In genomic region chr3:90491350-90491749, GRCm38 (mm10) we compare ENCODE assay signal across 8 mouse cellular contexts. TPM values are rescaled to one million over a fixed set of nuclear protein-coding genes. Genes with fewer than 3 reads are reported as not detected.
DNase-seq lines count a peak whose midpoint lies in the region; ATAC-seq and TF ChIP-seq lines count a peak whose summit lies in the region.
"Had no signal": no experiment of that assay in that cellular context is flagged by ENCODE, and none has a peak within 500 bp of the region (broad histone marks: within the 10 kb centered on the region; RNA-seq: fewer than 3 reads in every experiment).

No protein-coding gene starts in this region.

- peaks cover 12% of the 10 kb centered on the region for H3K36me3 ChIP-seq in hindbrain, embryonic 11.5 days (ENCODE audit: control insufficient read depth, insufficient read depth, low read length)
- H3K36me3 ChIP-seq in hindbrain, embryonic 14.5 days (replicated peaks; ENCODE audit: control insufficient read depth, insufficient read depth), result peaks cover 44% of the 10 kb centered on the region
- H3K36me3 ChIP-seq in ES-E14 (ENCODE audit: control insufficient read depth, insufficient read depth, low read length, poor library complexity, severe bottlenecking), result peaks cover 12% of the 10 kb centered on the region
- peaks cover 31% of the 10 kb centered on the region for H3K36me3 ChIP-seq in intestine, postnatal 0 days (ENCODE audit: control insufficient read depth, insufficient read depth)
- H3K36me3 ChIP-seq in megakaryocyte, embryonic 14.5 days (replicated peaks; ENCODE audit: low read length), result peaks cover 61% of the 10 kb centered on the region

- no peak overlapping the region for H3K27ac ChIP-seq in hindbrain, embryonic 11.5 days (ENCODE audit: low read depth, low read length)
- no peak overlapping the region for H3K27ac ChIP-seq in hindbrain, embryonic 14.5 days
- H3K27ac ChIP-seq in ES-E14 (ENCODE audit: insufficient read depth, low read depth, low read length, poor library complexity, severe bottlenecking), result no peak overlapping the region
- H3K27ac ChIP-seq in intestine, postnatal 0 days (ENCODE audit: low read depth, low read length), result no peak overlapping the region

- no peak overlapping the region for H3K9ac ChIP-seq in hindbrain, embryonic 11.5 days (ENCODE audit: low read depth, low read length)
- H3K9ac ChIP-seq in hindbrain, embryonic 14.5 days, result no peak overlapping the region
- no peak overlapping the region for H3K9ac ChIP-seq in ES-E14 (ENCODE audit: insufficient read depth, low read depth, low read length, poor library complexity, severe bottlenecking)
- no peak overlapping the region for H3K9ac ChIP-seq in intestine, postnatal 0 days (ENCODE audit: low read depth, low read length)

- 0 out of 2 replicates have a peak, but pooled peaks cover 3% of the 10 kb centered on the region for H3K4me1 ChIP-seq in hindbrain, embryonic 11.5 days (replicated peaks; ENCODE audit: control insufficient read depth, insufficient read depth, low read length)
- H3K4me1 ChIP-seq in hindbrain, embryonic 14.5 days (replicated peaks; ENCODE audit: control insufficient read depth, insufficient read depth, low read length), result peaks cover 8% of the 10 kb centered on the region
- H3K4me1 ChIP-seq in ES-E14 (ENCODE audit: control insufficient read depth in 2 of 2, insufficient read depth in 2 of 2, low read length in 2 of 2, poor library complexity in 1 of 2), result no peaks in the 10 kb centered on the region
- no peaks in the 10 kb centered on the region for H3K4me1 ChIP-seq in intestine, postnatal 0 days (replicated peaks; ENCODE audit: control insufficient read depth, insufficient read depth, low read length)
- H3K4me1 ChIP-seq in megakaryocyte, embryonic 14.5 days, result peaks cover 20% of the 10 kb centered on the region

- H3K27me3 ChIP-seq in hindbrain, embryonic 11.5 days (ENCODE audit: control insufficient read depth, insufficient read depth, low read length), result no peaks in the 10 kb centered on the region
- no peaks in the 10 kb centered on the region for H3K27me3 ChIP-seq in hindbrain, embryonic 14.5 days (ENCODE audit: control insufficient read depth, insufficient read depth, low read length)
- no peaks in the 10 kb centered on the region for H3K27me3 ChIP-seq in intestine, postnatal 0 days (replicated peaks; ENCODE audit: control insufficient read depth, insufficient read depth, low read length)
- H3K27me3 ChIP-seq in megakaryocyte, embryonic 14.5 days (replicated peaks), result no peaks in the 10 kb centered on the region
- H3K27me3 ChIP-seq: neural tube, embryonic 13.5 days had no signal

- WGBS in hindbrain, embryonic 11.5 days, result 46% methylated on average over 2 of the region's 2 CpGs
- 33% methylated on average over 2 of the region's 2 CpGs for WGBS in hindbrain, embryonic 14.5 days
- 41% methylated on average over 2 of the region's 2 CpGs for WGBS in intestine, postnatal 0 days

- in situ Hi-C loops in ES-E14 (cut with MboI; ENCODE audit: low sequenced_read_pairs in 2 of 2, unreplicated experiment in 2 of 2), result no loop called here

- no peak overlapping the region for H3K4me2 ChIP-seq in hindbrain, embryonic 11.5 days (replicated peaks; ENCODE audit: low read depth, low read length)
- H3K4me2 ChIP-seq in hindbrain, embryonic 14.5 days (replicated peaks), result no peak overlapping the region
- peak overlapping the region; percentile 71; the same call in 1 of the 2 replicates for H3K4me2 ChIP-seq in intestine, postnatal 0 days (replicated peaks; ENCODE audit: low read depth)

- peak; percentile 23 for DNase-seq in hindbrain, embryonic 11.5 days (ENCODE audit: low spot score)
- no peak for DNase-seq in hindbrain, embryonic 14.5 days (ENCODE audit: low spot score)
- peak; percentile 56 to 68 for DNase-seq in B cell, adult 2 months
- DNase-seq in ES-E14 (ENCODE audit: low read depth, low spot score), result no peak
- no peak for DNase-seq in urinary bladder, postnatal 10 days (ENCODE audit: low spot score)

- TF ChIP-seq CTCF in intestine, postnatal 0 days (IDR thresholded peaks at IDR 0.05; ENCODE audit: low read depth), result peak; percentile 59

- ATAC-seq in hindbrain, embryonic 11.5 days (ENCODE audit: low FRiP score), result no peak
- ATAC-seq in hindbrain, embryonic 14.5 days (ENCODE audit: low FRiP score), result no peak
- peak; percentile 34 for ATAC-seq in intestine, postnatal 0 days

- H3K4me3 ChIP-seq in hindbrain, embryonic 11.5 days (ENCODE audit: low read depth, low read length), result no peak overlapping the region
- H3K4me3 ChIP-seq in hindbrain, embryonic 14.5 days (replicated peaks; ENCODE audit: low read length), result no peak overlapping the region
- no peak overlapping the region for H3K4me3 ChIP-seq in ES-E14 (ENCODE audit: insufficient read depth in 1 of 2, low read depth in 1 of 2, low read length in 2 of 2, poor library complexity in 1 of 2, severe bottlenecking in 1 of 2)
- H3K4me3 ChIP-seq in intestine, postnatal 0 days (ENCODE audit: low read depth, low read length), result no peak overlapping the region
- peak overlapping the region; percentile 67 for H3K4me3 ChIP-seq in megakaryocyte, embryonic 14.5 days (replicated peaks)

- no peaks in the 10 kb centered on the region for H3K9me3 ChIP-seq in hindbrain, embryonic 11.5 days (ENCODE audit: control insufficient read depth, low read length)
- H3K9me3 ChIP-seq in hindbrain, embryonic 14.5 days (ENCODE audit: control insufficient read depth, low read length), result no peaks in the 10 kb centered on the region
- no peaks in the 10 kb centered on the region for H3K9me3 ChIP-seq in ES-E14 (ENCODE audit: control insufficient read depth, insufficient read depth, low read depth, low read length)
- H3K9me3 ChIP-seq in intestine, postnatal 0 days (ENCODE audit: control insufficient read depth), result no peaks in the 10 kb centered on the region
- H3K9me3 ChIP-seq in megakaryocyte, embryonic 14.5 days, result no peaks in the 10 kb centered on the region
- H3K9me3 ChIP-seq: neural tube, embryonic 13.5 days had no signal

TF ChIP-seq in ES-E14, 5 proteins besides CTCF, POLR2A, EP300 and RAD21:
- TF ChIP-seq HCFC1 (IDR thresholded peaks at IDR 0.05; ENCODE audit: borderline replicate concordance, insufficient read depth, low read length) (no peak), ZC3H11A (IDR thresholded peaks at IDR 0.05; ENCODE audit: borderline replicate concordance, low read depth, low read length) (no peak), ZNF384 (IDR thresholded peaks at IDR 0.05; ENCODE audit: low read depth, low read length) (peak; percentile 70; the same call in 1 of the 2 replicates)

RNA-seq across cellular contexts. Expression of gene Snapin, which starts 0.5 kb away (rescaled TPM):
- 72.3 and 77.9 TPM in 2 replicates for polyA plus RNA-seq in hindbrain, embryonic 11.5 days (2014; fragmentation: Nextera tagmentation; extraction: Ambion mirVana)
- 86.8 and 94.0 TPM in 2 replicates for polyA plus RNA-seq in hindbrain, embryonic 14.5 days (2014; fragmentation: Nextera tagmentation; extraction: Ambion mirVana)
- total RNA-seq in ES-E14 (2012; rRNA removed), result 24.7 and 33.6 TPM in 2 replicates
- polyA plus RNA-seq in intestine, postnatal 0 days (2015; fragmentation: Nextera tagmentation; extraction: Ambion mirVana), result 53.1 and 53.9 TPM in 2 replicates
- polyA plus RNA-seq in megakaryocyte, embryonic 14.5 days (2012; ENCODE audit: insufficient read depth, low replicate concordance), result 3.0 and 5.3 TPM in 2 replicates

RNA-seq across cellular contexts. Expression of gene Ilf2, which starts 15.4 kb away (rescaled TPM):
- polyA plus RNA-seq in hindbrain, embryonic 11.5 days (2014; fragmentation: Nextera tagmentation; extraction: Ambion mirVana), result 364 and 368 TPM in 2 replicates
- 228 and 235 TPM in 2 replicates for polyA plus RNA-seq in hindbrain, embryonic 14.5 days (2014; fragmentation: Nextera tagmentation; extraction: Ambion mirVana)
- total RNA-seq in ES-E14 (2012; rRNA removed), result 153 and 165 TPM in 2 replicates
- polyA plus RNA-seq in intestine, postnatal 0 days (2015; fragmentation: Nextera tagmentation; extraction: Ambion mirVana), result 38.3 and 40.7 TPM in 2 replicates
- 10.5 TPM in 1 of 2 replicates, not detected in the other for polyA plus RNA-seq in megakaryocyte, embryonic 14.5 days (2012; ENCODE audit: insufficient read depth, low replicate concordance)

RNA-seq across cellular contexts. Expression of gene Chtop, which starts 17.9 kb away (rescaled TPM):
- 138 and 143 TPM in 2 replicates for polyA plus RNA-seq in hindbrain, embryonic 11.5 days (2014; fragmentation: Nextera tagmentation; extraction: Ambion mirVana)
- polyA plus RNA-seq in hindbrain, embryonic 14.5 days (2014; fragmentation: Nextera tagmentation; extraction: Ambion mirVana), result 122 and 126 TPM in 2 replicates
- total RNA-seq in ES-E14 (2012; rRNA removed), result 84.0 and 110 TPM in 2 replicates
- 61.3 and 63.7 TPM in 2 replicates for polyA plus RNA-seq in intestine, postnatal 0 days (2015; fragmentation: Nextera tagmentation; extraction: Ambion mirVana)
- polyA plus RNA-seq in megakaryocyte, embryonic 14.5 days (2012; ENCODE audit: insufficient read depth, low replicate concordance), result 33.3 and 68.8 TPM in 2 replicates

RNA-seq across cellular contexts. Expression of gene S100a1, which starts 22.8 kb away (rescaled TPM):
- polyA plus RNA-seq in hindbrain, embryonic 11.5 days (2014; fragmentation: Nextera tagmentation; extraction: Ambion mirVana), result 8.4 and 9.8 TPM in 2 replicates
- 19.8 TPM in 2 replicates for polyA plus RNA-seq in hindbrain, embryonic 14.5 days (2014; fragmentation: Nextera tagmentation; extraction: Ambion mirVana)
- total RNA-seq in ES-E14 (2012; rRNA removed), result 1.7 and 2.3 TPM in 2 replicates
- polyA plus RNA-seq in intestine, postnatal 0 days (2015; fragmentation: Nextera tagmentation; extraction: Ambion mirVana), result 1,091 and 1,109 TPM in 2 replicates
- polyA plus RNA-seq in megakaryocyte, embryonic 14.5 days (2012; ENCODE audit: insufficient read depth, low replicate concordance), result 9.9 and 105 TPM in 2 replicates

RNA-seq across cellular contexts. Expression of gene S100a13, which starts 22.9 kb away (rescaled TPM):
- 10.9 and 15.0 TPM in 2 replicates for polyA plus RNA-seq in hindbrain, embryonic 11.5 days (2014; fragmentation: Nextera tagmentation; extraction: Ambion mirVana)
- polyA plus RNA-seq in hindbrain, embryonic 14.5 days (2014; fragmentation: Nextera tagmentation; extraction: Ambion mirVana), result 11.9 TPM in 2 replicates
- 5.3 and 8.2 TPM in 2 replicates for total RNA-seq in ES-E14 (2012; rRNA removed)
- 70.3 and 78.7 TPM in 2 replicates for polyA plus RNA-seq in intestine, postnatal 0 days (2015; fragmentation: Nextera tagmentation; extraction: Ambion mirVana)
- polyA plus RNA-seq in megakaryocyte, embryonic 14.5 days (2012; ENCODE audit: insufficient read depth, low replicate concordance), result 3.7 and 30.3 TPM in 2 replicates

Comparison
In these comparisons a context has a peak if more than half of its experiments do, and no peak if none do; other contexts are left out.
1. DNase-seq: peak in hindbrain, embryonic 11.5 days (single experiment) and B cell, adult 2 months (2 of 2); none in hindbrain, embryonic 14.5 days (single experiment), ES-E14 (single experiment) and urinary bladder, postnatal 10 days (single experiment).